Mouse (Mus musculus) adrenal gland, postnatal 4 days (tissue): ENCODE measurements around the gene AC141477.1. TPM values are rescaled to one million over a fixed set of nuclear protein-coding genes. Genes with fewer than 3 reads are reported as not detected.

Source experiments
- DNase-seq, 2 experiments: peaks; one replicate each; pipeline ENCODE4 v3.0.0; 2021 to 2022; ENCODE audit warnings: low spot score in 2 of 2, mixed read lengths in 2 of 2
- total RNA-seq, 2 experiments: library from RNA; stranded (reverse); gene quantifications; 2 replicates each; pipeline ENCODE4 v1.2.3; 2021

Gene AC141477.1
- total RNA-seq, 2 experiments from 2014 or later = not detected

- DNase-seq = no peak
Measured at GRCm38 (mm10) chr10:76416811-76417210, 23.4 kb downstream of the AC141477.1 start.

DNA sequence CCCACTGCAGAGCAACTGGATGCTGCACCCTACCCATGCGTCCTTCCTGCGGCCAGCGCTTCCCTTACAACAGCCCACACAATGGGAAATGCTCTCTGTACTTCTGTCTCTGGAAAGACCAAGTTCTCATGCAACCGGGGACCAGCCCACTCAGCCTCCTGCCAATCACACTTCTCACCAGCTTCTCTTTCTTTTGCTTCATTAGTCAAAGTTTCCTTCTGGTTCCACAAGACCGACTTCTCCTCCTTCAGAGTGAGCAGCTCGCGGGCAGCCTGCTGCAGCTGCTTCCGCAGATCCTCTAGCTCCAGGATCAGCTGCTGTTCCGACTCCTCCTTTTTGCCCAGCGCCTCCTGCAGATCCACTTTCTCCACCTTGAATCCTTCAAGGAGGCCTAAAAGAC is 31.7 kb downstream of the AC141477.1 start:
- no peak for DNase-seq

- DNase-seq = no peak
Measured at GRCm38 (mm10) chr10:76392596-76392995, 47.6 kb downstream of the AC141477.1 start.

DNA sequence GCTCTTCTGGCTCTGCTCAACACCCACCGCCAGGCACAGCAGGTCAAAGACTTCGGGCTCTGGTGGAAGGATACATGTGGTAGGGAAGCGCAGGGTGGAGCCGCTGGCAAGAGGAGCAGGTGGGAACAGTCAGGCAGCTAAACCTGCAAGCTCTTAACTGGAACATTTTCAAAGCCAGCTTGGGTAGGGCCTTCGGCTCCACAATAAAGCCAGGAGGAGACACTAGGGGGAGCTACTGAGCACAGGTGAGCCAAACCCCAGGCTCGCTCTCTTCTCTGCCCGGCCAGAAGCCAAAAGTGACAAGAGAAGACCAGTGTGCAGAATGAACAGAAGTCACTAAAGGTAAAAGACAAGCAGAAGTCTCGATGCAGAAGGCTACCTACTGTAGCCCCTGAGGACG is 48.5 kb downstream of the AC141477.1 start:
- DNase-seq = no peak

GRCm38 (mm10) chr10:76391166-76391565 is 49.1 kb downstream of the AC141477.1 start:
- no peak for DNase-seq

Other genes starting within 250 kb of the AC141477.1 start
- gene Prmt2, start 202.6 kb downstream of the AC141477.1 start, total RNA-seq = 10 to 100 TPM; 18.8 to 20.2 TPM
- 10 to 100 TPM in 1 of 2 experiments, 1 to 10 TPM in 1; 9.5 to 11.2 TPM for gene S100b, start 186.6 kb downstream of the AC141477.1 start, total RNA-seq
- gene Dip2a, start 95.2 kb downstream of the AC141477.1 start, total RNA-seq = 10 to 100 TPM; 39.8 to 42.4 TPM
- 10 to 100 TPM; 30.3 to 31.5 TPM for gene Pcnt, start 2.3 kb upstream of the AC141477.1 start, total RNA-seq
- gene 2610028H24Rik, start 8.6 kb upstream of the AC141477.1 start, total RNA-seq = not detected
- 10 to 100 TPM; 46.5 to 47.3 TPM for gene Mcm3ap, start 28.5 kb upstream of the AC141477.1 start, total RNA-seq
- gene Ybey, start 28.7 kb upstream of the AC141477.1 start, total RNA-seq = 1 to 10 TPM; 5.0 to 6.3 TPM
- 10 to 100 TPM; 20.8 to 26.6 TPM for gene Lss, start 91.1 kb upstream of the AC141477.1 start, total RNA-seq
- not detected for gene Spatc1l, start 121.8 kb upstream of the AC141477.1 start, total RNA-seq
- gene Ftcd, start 135.2 kb upstream of the AC141477.1 start, total RNA-seq = 10 to 100 TPM in 1 of 2 experiments, under 1 TPM in 1; 0.62 to 16.4 TPM
- gene Col6a2, start 183.2 kb upstream of the AC141477.1 start, total RNA-seq = 100 to 1,000 TPM; 175 to 182 TPM